Mouse (Mus musculus) liver, embryonic 14.5 days (tissue): Measurements from ENCODE around the gene Pik3c2g.

Experiments
- CTCF ChIP-seq: IDR thresholded peaks from 2 replicates; pipeline ENCODE4 v1.5.1; 2016; ENCODE audit warnings: antibody characterized with exemption, low read depth, control low read depth
- EP300 ChIP-seq: IDR thresholded peaks from 2 replicates; pipeline ENCODE4 v1.6.1; 2016; ENCODE audit warnings: antibody characterized with exemption, low read depth

DNA sequence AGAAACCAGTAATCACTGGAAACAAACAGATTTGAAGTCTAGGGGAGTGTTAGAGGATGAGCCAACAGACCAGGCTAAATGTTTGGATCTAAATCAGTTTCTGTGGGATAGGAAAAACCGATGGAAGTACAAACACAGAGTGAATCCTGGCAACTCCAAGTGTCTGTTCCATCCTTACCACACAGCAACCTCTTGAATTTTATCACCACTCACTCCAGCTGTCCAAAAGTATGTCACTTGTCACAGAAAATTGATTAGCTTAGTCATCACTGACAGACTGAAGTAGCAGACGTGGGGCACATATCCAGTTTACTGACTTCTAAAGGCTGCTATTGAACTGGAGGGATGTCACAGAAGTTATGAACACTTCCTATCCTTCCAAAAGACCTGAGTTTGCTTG lies 347.8 kb downstream of the Pik3c2g start:
- TF ChIP-seq CTCF (no peak), EP300 (no peak)
